In genomic region chr9:58202676-58203453, GRCm38 (mm10) we compare ENCODE assay signal across 10 mouse cellular contexts. TPM values are rescaled to one million over a fixed set of nuclear protein-coding genes. Genes with fewer than 3 reads are reported as not detected.
DNase-seq lines count a peak whose midpoint lies in the region; ATAC-seq and TF ChIP-seq lines count a peak whose summit lies in the region.
"Had no signal": no experiment of that assay in that cellular context is flagged by ENCODE, and none has a peak within 500 bp of the region (broad histone marks: within the 10 kb centered on the region; RNA-seq: fewer than 3 reads in every experiment).

No protein-coding gene starts in this region.

- no peak for TF ChIP-seq EP300 in stomach, postnatal 0 days (optimal IDR thresholded peaks at IDR 0.05)

- H3K4me3 ChIP-seq in stomach, embryonic 15.5 days (replicated peaks): 0 out of 2 replicates have a peak overlapping the region, but pooled peaks have one; percentile 8
- no peak overlapping the region for H3K4me3 ChIP-seq in stomach, postnatal 0 days (ENCODE audit: low read depth, low read length)
- peak overlapping the region; percentile 45 for H3K4me3 ChIP-seq in hindbrain, embryonic 10.5 days
- H3K4me3 ChIP-seq in midbrain, embryonic 12.5 days: peak overlapping the region; percentile 42
- no peak overlapping the region for H3K4me3 ChIP-seq in kidney, embryonic 16.5 days (ENCODE audit: low read length)

- no peak overlapping the region for H3K9ac ChIP-seq in stomach, embryonic 15.5 days
- no peak overlapping the region for H3K9ac ChIP-seq in stomach, postnatal 0 days (ENCODE audit: low read length)
- H3K9ac ChIP-seq in midbrain, embryonic 12.5 days (replicated peaks): peak overlapping the region; percentile 54
- no peak overlapping the region for H3K9ac ChIP-seq in kidney, embryonic 16.5 days (replicated peaks; ENCODE audit: low read length)

- TF ChIP-seq CTCF in stomach, postnatal 0 days (IDR thresholded peaks at IDR 0.05; ENCODE audit: low read depth): no peak

- no peaks in the 10 kb centered on the region for H3K9me3 ChIP-seq in stomach, embryonic 15.5 days
- H3K9me3 ChIP-seq in stomach, postnatal 0 days (ENCODE audit: control insufficient read depth, low read length): no peaks in the 10 kb centered on the region
- no peaks in the 10 kb centered on the region for H3K9me3 ChIP-seq in hindbrain, embryonic 10.5 days
- H3K9me3 ChIP-seq in midbrain, embryonic 12.5 days: no peaks in the 10 kb centered on the region
- no peaks in the 10 kb centered on the region for H3K9me3 ChIP-seq in kidney, embryonic 16.5 days (ENCODE audit: low read length)
- H3K9me3 ChIP-seq: megakaryocyte, embryonic 14.5 days had no signal

- no peak for DNase-seq in stomach, postnatal 0 days (ENCODE audit: low spot score)
- peak; percentile 13 for DNase-seq in hindbrain, embryonic 10.5 days (ENCODE audit: low spot score)
- no peak for DNase-seq in cerebellum, adult 18-20 months
- no peak for DNase-seq in lung, postnatal 25 days (ENCODE audit: low spot score)
- DNase-seq: gastrocnemius, postnatal 10 days had no signal

- no peaks in the 10 kb centered on the region for H3K36me3 ChIP-seq in stomach, embryonic 15.5 days
- no peaks in the 10 kb centered on the region for H3K36me3 ChIP-seq in stomach, postnatal 0 days (ENCODE audit: control insufficient read depth, insufficient read depth, low read length)
- no peaks in the 10 kb centered on the region for H3K36me3 ChIP-seq in hindbrain, embryonic 10.5 days
- H3K36me3 ChIP-seq in midbrain, embryonic 12.5 days: no peaks in the 10 kb centered on the region
- no peaks in the 10 kb centered on the region for H3K36me3 ChIP-seq in kidney, embryonic 16.5 days (ENCODE audit: insufficient read depth, low read length)

- ATAC-seq in stomach, embryonic 15.5 days (ENCODE audit: insufficient read depth, low FRiP score, low read depth): no peak
- ATAC-seq in stomach, postnatal 0 days (ENCODE audit: low FRiP score, low TSS enrichment): no peak
- ATAC-seq in midbrain, embryonic 12.5 days (ENCODE audit: low FRiP score, low read depth): no peak
- no peak for ATAC-seq in megakaryocyte progenitor cell, adult 5-6 weeks (replicated peaks; ENCODE audit: poor library complexity)
- no peak for ATAC-seq in kidney, embryonic 16.5 days (ENCODE audit: low FRiP score, low TSS enrichment)

- H3K4me2 ChIP-seq in stomach, embryonic 15.5 days: no peak overlapping the region
- H3K4me2 ChIP-seq in stomach, postnatal 0 days (replicated peaks; ENCODE audit: low read depth): no peak overlapping the region
- peak overlapping the region; percentile 52 for H3K4me2 ChIP-seq in midbrain, embryonic 12.5 days (replicated peaks)
- no peak overlapping the region for H3K4me2 ChIP-seq in kidney, embryonic 16.5 days (replicated peaks; ENCODE audit: low read depth, low read length)

- peaks cover 46% of the 10 kb centered on the region for H3K4me1 ChIP-seq in stomach, embryonic 15.5 days
- H3K4me1 ChIP-seq in stomach, postnatal 0 days (replicated peaks; ENCODE audit: control insufficient read depth, insufficient read depth): no peaks in the 10 kb centered on the region
- H3K4me1 ChIP-seq in hindbrain, embryonic 10.5 days (replicated peaks): peaks cover 64% of the 10 kb centered on the region
- peaks cover 66% of the 10 kb centered on the region for H3K4me1 ChIP-seq in midbrain, embryonic 12.5 days
- peaks cover 34% of the 10 kb centered on the region for H3K4me1 ChIP-seq in kidney, embryonic 16.5 days (ENCODE audit: insufficient read depth, low read length)

- WGBS in stomach, embryonic 15.5 days: 12% methylated on average over 14 of the region's 14 CpGs
- 13% methylated on average over 14 of the region's 14 CpGs for WGBS in stomach, postnatal 0 days
- 3% methylated on average over 14 of the region's 14 CpGs for WGBS in hindbrain, embryonic 10.5 days
- WGBS in midbrain, embryonic 12.5 days: 2% methylated on average over 14 of the region's 14 CpGs
- 10% methylated on average over 14 of the region's 14 CpGs for WGBS in kidney, embryonic 16.5 days

- peaks cover 66% of the 10 kb centered on the region for H3K27me3 ChIP-seq in stomach, embryonic 15.5 days (replicated peaks)
- H3K27me3 ChIP-seq in stomach, postnatal 0 days (ENCODE audit: control insufficient read depth, insufficient read depth, low read length): peaks cover 39% of the 10 kb centered on the region
- H3K27me3 ChIP-seq in hindbrain, embryonic 10.5 days (ENCODE audit: insufficient read depth, poor library complexity, severe bottlenecking): peaks cover 96% of the 10 kb centered on the region
- peaks cover 87% of the 10 kb centered on the region for H3K27me3 ChIP-seq in midbrain, embryonic 12.5 days
- H3K27me3 ChIP-seq in kidney, embryonic 16.5 days (ENCODE audit: insufficient read depth, low read length): peaks cover 60% of the 10 kb centered on the region

- H3K27ac ChIP-seq in stomach, embryonic 15.5 days: no peak overlapping the region
- H3K27ac ChIP-seq in stomach, postnatal 0 days (replicated peaks): no peak overlapping the region
- peak overlapping the region; percentile 68 for H3K27ac ChIP-seq in hindbrain, embryonic 10.5 days
- peak overlapping the region; percentile 88 for H3K27ac ChIP-seq in midbrain, embryonic 12.5 days (replicated peaks)
- no peak overlapping the region for H3K27ac ChIP-seq in kidney, embryonic 16.5 days (ENCODE audit: low read length)

RNA-seq across cellular contexts. Expression of gene Islr, which starts 1.2 kb away (rescaled TPM):
- 105 and 114 TPM in 2 replicates for polyA plus RNA-seq in stomach, embryonic 15.5 days (2015; fragmentation: Nextera tagmentation; extraction: Ambion mirVana)
- polyA plus RNA-seq in stomach, postnatal 0 days (2015; fragmentation: Nextera tagmentation; extraction: Ambion mirVana): 46.5 and 58.7 TPM in 2 replicates
- 9.9 and 14.0 TPM in 2 replicates for polyA plus RNA-seq in hindbrain, embryonic 10.5 days (2016; fragmentation: Nextera tagmentation; extraction: Ambion mirVana)
- 25.1 and 42.6 TPM in 2 replicates for polyA plus RNA-seq in midbrain, embryonic 12.5 days (2016; fragmentation: Nextera tagmentation; extraction: Ambion mirVana)
- 0.07 TPM in 1 of 2 replicates, not detected in the other for total RNA-seq in megakaryocyte progenitor cell, adult 5-6 weeks (2015)
- 0.81 TPM in 1 of 2 replicates, not detected in the other for total RNA-seq in megakaryocyte progenitor cell, adult 5-6 weeks (2017)
- polyA plus RNA-seq in kidney, embryonic 16.5 days (2015; fragmentation: Nextera tagmentation; extraction: Ambion mirVana): 94.8 and 96.1 TPM in 2 replicates

RNA-seq across cellular contexts. Expression of gene Islr2, which starts 1.3 kb away (rescaled TPM):
- polyA plus RNA-seq in stomach, embryonic 15.5 days (2015; fragmentation: Nextera tagmentation; extraction: Ambion mirVana): 1.5 and 1.7 TPM in 2 replicates
- 0.45 and 0.69 TPM in 2 replicates for polyA plus RNA-seq in stomach, postnatal 0 days (2015; fragmentation: Nextera tagmentation; extraction: Ambion mirVana)
- polyA plus RNA-seq in hindbrain, embryonic 10.5 days (2016; fragmentation: Nextera tagmentation; extraction: Ambion mirVana): 1.5 and 6.6 TPM in 2 replicates
- 27.0 and 27.8 TPM in 2 replicates for polyA plus RNA-seq in midbrain, embryonic 12.5 days (2016; fragmentation: Nextera tagmentation; extraction: Ambion mirVana)
- not detected in 2 replicates for total RNA-seq in megakaryocyte progenitor cell, adult 5-6 weeks (2015)
- total RNA-seq in megakaryocyte progenitor cell, adult 5-6 weeks (2017): not detected in 2 replicates
- polyA plus RNA-seq in kidney, embryonic 16.5 days (2015; fragmentation: Nextera tagmentation; extraction: Ambion mirVana): 0.17 and 0.23 TPM in 2 replicates

RNA-seq across cellular contexts. Expression of gene Pml, which starts 46.7 kb away (rescaled TPM):
- 15.5 and 19.6 TPM in 2 replicates for polyA plus RNA-seq in stomach, embryonic 15.5 days (2015; fragmentation: Nextera tagmentation; extraction: Ambion mirVana)
- 5.2 and 6.7 TPM in 2 replicates for polyA plus RNA-seq in stomach, postnatal 0 days (2015; fragmentation: Nextera tagmentation; extraction: Ambion mirVana)
- polyA plus RNA-seq in hindbrain, embryonic 10.5 days (2016; fragmentation: Nextera tagmentation; extraction: Ambion mirVana): 9.5 and 13.5 TPM in 2 replicates
- 9.7 and 9.8 TPM in 2 replicates for polyA plus RNA-seq in midbrain, embryonic 12.5 days (2016; fragmentation: Nextera tagmentation; extraction: Ambion mirVana)
- 32.6 and 41.2 TPM in 2 replicates for total RNA-seq in megakaryocyte progenitor cell, adult 5-6 weeks (2015)
- 13.2 and 14.5 TPM in 2 replicates for total RNA-seq in megakaryocyte progenitor cell, adult 5-6 weeks (2017)
- polyA plus RNA-seq in kidney, embryonic 16.5 days (2015; fragmentation: Nextera tagmentation; extraction: Ambion mirVana): 26.7 TPM in 2 replicates

RNA-seq across cellular contexts. Expression of gene Stoml1, which starts 50.1 kb away (rescaled TPM):
- 24.1 and 30.0 TPM in 2 replicates for polyA plus RNA-seq in stomach, embryonic 15.5 days (2015; fragmentation: Nextera tagmentation; extraction: Ambion mirVana)
- polyA plus RNA-seq in stomach, postnatal 0 days (2015; fragmentation: Nextera tagmentation; extraction: Ambion mirVana): 19.9 and 20.4 TPM in 2 replicates
- 27.7 and 39.8 TPM in 2 replicates for polyA plus RNA-seq in hindbrain, embryonic 10.5 days (2016; fragmentation: Nextera tagmentation; extraction: Ambion mirVana)
- polyA plus RNA-seq in midbrain, embryonic 12.5 days (2016; fragmentation: Nextera tagmentation; extraction: Ambion mirVana): 64.1 and 65.2 TPM in 2 replicates
- total RNA-seq in megakaryocyte progenitor cell, adult 5-6 weeks (2015): 1.9 and 6.7 TPM in 2 replicates
- total RNA-seq in megakaryocyte progenitor cell, adult 5-6 weeks (2017): 7.3 and 7.9 TPM in 2 replicates
- 33.8 and 35.8 TPM in 2 replicates for polyA plus RNA-seq in kidney, embryonic 16.5 days (2015; fragmentation: Nextera tagmentation; extraction: Ambion mirVana)

Comparison
In these comparisons a context has a peak if more than half of its experiments do, and no peak if none do; other contexts are left out.
1. H3K4me3 ChIP-seq: peak in stomach, embryonic 15.5 days (single experiment), hindbrain, embryonic 10.5 days (single experiment) and midbrain, embryonic 12.5 days (single experiment); none in stomach, postnatal 0 days (single experiment) and kidney, embryonic 16.5 days (single experiment).
2. H3K27ac ChIP-seq: peak in hindbrain, embryonic 10.5 days (single experiment) and midbrain, embryonic 12.5 days (single experiment); none in stomach, embryonic 15.5 days (single experiment), stomach, postnatal 0 days (single experiment) and kidney, embryonic 16.5 days (single experiment).